Mouse (Mus musculus) R1 (cell line): ENCODE measurements at regions not wholly inside any gene's neighbourhood (a gene's known extent, or its start where the extent isn't known, plus 50 kb on each side); places are given as distances from the start of the nearest gene placed in this dataset.

ENCODE experiments used
- DNase-seq: peaks from one replicate; pipeline ENCODE4 v3.0.0-alpha.2; 2018; ENCODE audit warnings: low read depth, low spot score

- no peak for DNase-seq
These were observed 140.9 kb downstream of the Nrip1 start for GRCm38 (mm10) chr16:76232680-76233079.

- DNase-seq, result no peak
These were observed 141.5 kb downstream of the Nrip1 start for GRCm38 (mm10) chr16:76232174-76232573.

- no peak for DNase-seq
These were observed 142.9 kb downstream of the Nrip1 start for GRCm38 (mm10) chr16:76230516-76231302.

- DNase-seq, result no peak
These were observed 145.2 kb downstream of the Nrip1 start for GRCm38 (mm10) chr16:76228451-76228850.

GRCm38 (mm10) chr16:76226446-76226845 is 147.2 kb downstream of the Nrip1 start:
- peak; percentile 22 for DNase-seq

GRCm38 (mm10) chr16:76225587-76226226 is 147.9 kb downstream of the Nrip1 start:
- DNase-seq, result peak; percentile 7

GRCm38 (mm10) chr16:76224901-76225586 is 148.6 kb downstream of the Nrip1 start:
- DNase-seq, result peak; percentile 77

GRCm38 (mm10) chr16:76223716-76224115 is 149.9 kb downstream of the Nrip1 start:
- DNase-seq, result no peak

- DNase-seq, result no peak
These were observed 150.7 kb downstream of the Nrip1 start for GRCm38 (mm10) chr16:76222960-76223359.

- DNase-seq, result no peak
These were observed 153.2 kb downstream of the Nrip1 start for GRCm38 (mm10) chr16:76220466-76220865.

GRCm38 (mm10) chr16:76219233-76219632 is 154.4 kb downstream of the Nrip1 start:
- no peak for DNase-seq

- DNase-seq, result no peak
These were observed 155.1 kb downstream of the Nrip1 start for GRCm38 (mm10) chr16:76218310-76219170.

GRCm38 (mm10) chr16:76216184-76216583 is 157.4 kb downstream of the Nrip1 start:
- DNase-seq, result no peak

- no peak for DNase-seq
These were observed 158.1 kb downstream of the Nrip1 start for GRCm38 (mm10) chr16:76215558-76215957.

GRCm38 (mm10) chr16:76201773-76202571 is 171.7 kb downstream of the Nrip1 start:
- DNase-seq, result no peak

GRCm38 (mm10) chr16:76200801-76201728 is 172.6 kb downstream of the Nrip1 start:
- DNase-seq, result no peak

GRCm38 (mm10) chr16:76200268-76200667 is 173.4 kb downstream of the Nrip1 start:
- DNase-seq, result peak; percentile 38

GRCm38 (mm10) chr16:76199006-76199405 is 174.6 kb downstream of the Nrip1 start:
- no peak for DNase-seq

GRCm38 (mm10) chr16:76194291-76194690 is 172.2 kb upstream of the Samsn1 start:
- no peak for DNase-seq

GRCm38 (mm10) chr16:76191135-76191534 is 169.1 kb upstream of the Samsn1 start:
- no peak for DNase-seq
